Mouse (Mus musculus) mouse trophoblast stem cell (cell line): ENCODE measurements around the gene Efcab14.

Experiments used
- in situ Hi-C, 2 experiments: fragments of 300-500 bp; cut with MseI, MboI; formaldehyde crosslinking; loops; 2 replicates in 1 of 2; 3 replicates in 1 of 2; pipeline ENCODE4 v1.15.1; 2025

The Efcab14 gene

DNA sequence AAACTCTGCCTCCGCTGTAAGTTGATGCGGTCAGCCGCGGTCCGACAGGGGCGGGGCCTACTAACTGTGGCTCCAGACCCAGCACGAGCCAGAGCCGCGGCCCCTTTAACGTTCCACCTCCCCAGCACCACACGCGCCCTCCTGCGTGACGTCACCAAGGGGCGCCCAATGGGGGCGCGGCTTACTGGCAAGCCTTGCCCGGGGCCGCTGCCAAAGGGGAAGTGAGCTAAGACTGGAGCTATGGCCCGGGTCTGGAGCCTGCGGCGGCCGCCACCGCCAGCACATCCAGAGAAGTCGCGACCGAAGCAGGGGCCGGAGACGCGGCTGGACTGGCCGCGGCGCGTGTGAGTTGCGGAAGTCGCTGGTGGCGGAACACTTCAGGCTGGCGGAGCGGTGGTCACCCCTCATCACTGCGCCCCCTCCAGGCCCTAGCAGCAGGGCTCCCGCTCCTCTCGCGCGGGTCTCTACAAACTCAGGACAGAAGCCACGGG, at the start of gene Efcab14:
Gene Efcab14, plus strand, starts transcription at position 194 of the 491 bp plus-strand sequence.
- in situ Hi-C loops, result no loop called here

DNA sequence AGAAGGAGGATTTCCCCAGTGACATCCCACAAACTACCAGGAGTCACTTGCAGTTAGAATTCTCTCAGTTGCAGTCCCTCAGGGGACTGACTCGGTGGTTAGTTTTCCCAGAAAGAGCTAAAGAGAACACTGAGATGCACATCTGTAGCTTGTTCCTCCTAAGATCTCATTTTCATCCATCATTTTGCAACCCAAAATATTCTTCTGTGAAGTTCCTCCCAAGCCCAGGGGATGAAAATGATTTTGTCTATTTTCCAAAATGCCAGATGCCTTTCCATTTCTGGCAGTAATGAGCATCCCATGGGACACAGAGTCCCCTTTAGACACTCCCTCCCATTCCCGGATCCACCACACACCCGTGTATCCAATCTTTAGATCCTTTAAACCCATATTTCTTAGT, 36.1 kb upstream of the Efcab14 start:
- in situ Hi-C loops, result loop anchor here (10.0 to 25.0 kb wide), 2 partner anchors 217 to 589 kb away; no protein-coding TSS in a partner anchor

DNA sequence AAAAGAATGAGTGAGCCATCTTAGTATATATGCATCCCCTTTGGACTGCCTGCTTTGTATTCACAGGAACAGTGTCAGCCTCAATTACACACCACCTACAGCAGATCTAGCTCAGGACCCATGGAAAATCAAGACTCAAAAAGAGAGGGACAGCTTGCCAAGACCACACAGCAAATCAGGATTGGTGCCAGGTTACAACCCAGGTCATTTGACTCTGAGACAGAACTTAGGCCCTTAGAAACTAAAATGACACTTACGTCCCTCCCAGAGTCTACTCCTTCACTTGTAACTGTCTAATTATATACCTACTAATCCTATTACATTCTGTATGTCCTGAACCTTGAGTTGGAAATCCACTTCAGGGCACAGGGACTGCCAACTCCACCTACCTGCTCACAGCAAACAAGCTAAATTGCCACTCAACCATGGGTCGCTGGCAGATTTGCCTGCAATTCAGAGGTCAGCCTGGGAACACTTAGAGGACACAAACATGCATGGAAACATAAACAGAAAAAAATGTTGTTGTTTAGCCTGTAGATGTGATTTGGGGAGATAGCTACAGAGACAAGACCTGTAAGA, 33.5 kb upstream of the Efcab14 start:
- in situ Hi-C loops, result loop anchor here (10.0 to 25.0 kb wide), 2 partner anchors 219 to 592 kb away; no protein-coding TSS in a partner anchor

DNA sequence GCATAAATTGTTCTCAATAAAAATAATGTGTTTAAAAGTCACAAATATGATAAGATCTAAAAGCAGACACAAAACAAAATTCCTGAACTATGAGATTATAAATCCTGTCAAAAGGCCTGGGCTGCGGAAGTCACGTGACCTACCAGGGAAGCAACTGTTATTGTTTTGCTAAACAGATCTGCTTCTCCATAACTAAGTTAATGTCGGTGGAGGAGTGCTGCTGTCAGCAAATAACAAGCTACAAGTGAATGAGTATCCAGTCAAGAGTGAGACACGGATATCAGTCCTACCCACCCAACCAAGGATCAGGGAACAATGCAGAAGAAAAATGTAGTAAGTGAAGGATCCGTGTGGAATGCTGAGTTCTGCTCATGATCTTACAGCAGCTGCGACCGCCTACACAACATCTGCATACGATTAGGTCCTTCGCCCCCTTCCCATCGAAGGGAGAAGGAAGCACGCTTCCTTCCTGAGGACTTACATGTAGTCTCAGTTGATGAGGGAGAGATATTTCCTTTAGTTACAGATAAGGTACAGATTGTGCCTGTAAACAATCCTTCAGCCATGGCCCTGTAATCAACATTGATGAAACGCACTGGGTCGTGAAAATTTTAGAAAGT, 28.5 kb upstream of the Efcab14 start:
- in situ Hi-C loops, result loop anchor here (10.0 to 25.0 kb wide), 2 partner anchors 224 to 597 kb away; no protein-coding TSS in a partner anchor

DNA sequence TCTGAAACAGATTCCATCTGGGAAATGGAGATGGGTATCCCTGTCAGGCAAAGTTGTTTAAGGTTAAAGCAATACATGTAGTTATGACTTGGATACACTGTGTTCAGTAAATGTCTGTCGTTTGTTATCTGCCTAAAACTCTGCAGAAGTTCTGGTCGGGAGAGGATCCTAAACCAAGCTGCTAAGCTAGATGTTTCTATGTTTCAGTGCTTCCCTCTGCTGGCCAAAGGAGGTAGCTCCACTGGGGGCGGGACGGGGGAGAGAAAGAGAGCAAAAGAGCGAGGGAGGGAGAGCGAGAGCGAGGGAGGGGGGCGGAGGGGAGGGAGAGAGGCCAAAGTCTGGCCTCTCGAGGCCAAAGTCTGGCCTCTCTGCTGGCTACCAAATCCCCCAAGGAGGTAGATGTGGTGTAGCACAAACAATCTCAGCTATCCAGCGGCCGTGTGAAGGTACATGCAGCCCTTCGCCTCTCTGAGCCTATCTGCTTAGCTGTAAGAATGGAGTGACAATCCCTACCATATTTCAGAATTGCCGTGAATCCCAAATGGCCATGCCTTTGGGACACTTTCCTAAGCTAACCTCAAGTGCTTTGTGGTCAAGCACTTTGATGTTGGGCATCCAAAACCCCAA, 27.6 kb upstream of the Efcab14 start:
- in situ Hi-C loops, result loop anchor here (10.0 to 25.0 kb wide), 2 partner anchors 225 to 598 kb away; no protein-coding TSS in a partner anchor

DNA sequence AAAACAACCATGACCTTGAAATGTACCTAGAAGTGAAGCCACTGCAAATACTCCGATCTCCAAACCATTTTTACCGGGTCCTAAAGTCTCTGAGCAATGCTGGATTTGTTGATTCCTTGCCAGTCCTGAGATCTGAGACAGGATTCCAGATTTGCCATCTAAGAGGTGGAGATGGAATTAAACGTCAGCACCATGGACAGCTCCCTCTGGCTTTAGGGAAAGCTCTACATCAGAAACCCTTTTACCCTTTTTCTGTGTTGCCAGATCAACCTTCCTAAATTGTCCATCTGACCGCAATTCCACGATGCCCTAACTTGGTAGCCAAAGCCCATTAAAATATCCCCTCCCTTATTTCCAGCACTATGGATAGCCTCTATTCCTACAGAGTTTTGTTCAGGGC, 8.8 kb upstream of the Efcab14 start:
- in situ Hi-C loops, result no loop called here

DNA sequence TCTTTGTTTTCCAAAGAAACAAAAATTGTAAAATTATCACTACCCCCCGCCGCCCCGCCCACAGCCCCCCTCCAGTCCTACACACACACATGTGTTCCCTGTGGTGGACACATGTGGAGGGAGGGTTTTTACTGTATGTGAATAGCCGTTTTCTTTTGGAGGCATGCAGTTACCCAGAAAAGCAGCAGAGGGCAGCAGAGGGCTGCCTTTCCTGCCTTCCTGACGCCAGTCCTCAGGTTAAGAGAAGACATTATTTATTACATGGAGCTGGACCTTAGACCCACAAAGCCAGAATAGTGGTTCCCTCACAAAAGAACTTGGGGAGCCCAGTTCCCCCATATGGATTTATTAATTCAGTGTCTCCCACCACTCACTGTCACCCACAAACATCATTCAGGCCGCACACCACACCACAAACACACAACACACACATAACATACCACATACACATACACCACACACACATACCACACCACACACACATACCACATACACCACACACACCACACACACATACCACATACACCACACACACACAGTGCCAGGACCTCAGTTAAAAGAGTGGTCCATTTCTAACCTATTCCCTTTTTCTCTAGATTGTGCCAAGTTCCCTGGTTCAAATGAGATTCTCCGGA, 5.8 kb upstream of the Efcab14 start:
- in situ Hi-C loops, result loop anchor here in 1 of 2 experiments (5.0 kb wide), 1 partner anchor 166 kb away; no protein-coding TSS in a partner anchor

DNA sequence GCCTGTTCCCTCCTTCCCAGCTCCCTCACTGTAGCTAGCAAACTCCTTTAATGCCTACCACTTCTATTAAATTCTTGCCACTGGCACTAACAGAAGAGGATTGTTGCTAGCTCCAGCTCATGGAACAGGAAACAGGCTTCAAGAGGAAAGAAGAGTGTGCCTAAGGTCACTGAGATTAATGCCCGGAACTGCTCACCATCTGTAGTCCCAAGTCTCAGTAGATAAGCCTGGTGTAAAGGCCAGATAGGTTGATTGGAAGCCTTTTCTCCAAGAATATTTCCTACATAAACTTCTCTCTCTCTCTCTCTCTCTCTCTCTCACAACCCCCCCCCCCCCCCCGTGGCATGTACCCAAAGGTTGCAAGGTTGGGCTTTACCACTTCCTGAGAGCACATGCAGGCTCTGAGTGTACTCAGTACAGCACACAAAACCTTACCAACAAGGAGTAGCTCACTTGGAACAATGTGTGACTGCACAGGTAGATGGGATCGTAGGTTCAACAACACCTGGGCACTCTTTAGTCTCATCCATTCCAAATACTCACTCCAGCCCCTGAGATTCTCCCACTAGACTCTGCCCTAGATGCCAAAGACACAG, 5.2 kb upstream of the Efcab14 start:
- in situ Hi-C loops, result loop anchor here in 1 of 2 experiments (5.0 kb wide), 1 partner anchor 165 kb away; no protein-coding TSS in a partner anchor

DNA sequence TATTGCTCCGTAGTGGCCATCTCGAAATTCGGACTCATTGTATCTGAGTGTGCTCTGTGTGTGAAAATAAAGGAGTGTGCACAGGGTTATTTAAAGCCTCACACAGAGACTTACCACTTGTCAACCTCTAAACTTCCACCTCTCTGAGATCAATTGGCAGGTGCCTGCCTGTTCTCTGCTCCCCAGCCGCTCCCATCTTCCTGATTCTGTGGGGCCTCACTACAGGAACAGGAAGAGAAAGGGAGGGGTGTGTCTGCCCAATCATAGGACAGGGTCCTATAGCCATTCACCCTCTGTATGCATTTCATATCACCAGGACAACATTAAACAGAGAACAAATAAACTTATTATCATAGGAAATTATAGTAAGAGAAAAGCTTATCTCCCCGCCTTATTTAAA, 3.8 kb upstream of the Efcab14 start:
- in situ Hi-C loops, result loop anchor here in 1 of 2 experiments (5.0 kb wide), 1 partner anchor 164 kb away; no protein-coding TSS in a partner anchor

DNA sequence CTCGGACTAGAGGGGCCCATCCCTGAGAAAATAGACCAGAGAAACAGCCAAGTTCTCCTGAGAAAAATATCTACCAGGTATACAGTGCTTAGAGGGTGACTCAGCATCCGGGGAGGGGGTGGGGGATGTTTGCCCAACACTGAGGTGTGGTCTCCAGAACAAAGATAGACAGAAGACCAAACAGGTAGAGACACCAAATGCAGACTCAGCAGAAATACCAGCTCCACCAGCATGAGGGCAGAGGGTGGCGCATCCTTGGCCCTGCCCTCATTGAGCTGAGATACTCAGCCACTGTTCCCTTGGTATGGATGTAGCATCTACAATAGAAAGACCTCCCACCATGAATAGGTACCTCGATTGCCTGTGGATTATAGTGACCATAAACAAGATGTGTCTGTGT, 2.7 kb upstream of the Efcab14 start:
- in situ Hi-C loops, result loop anchor here in 1 of 2 experiments (5.0 kb wide), 1 partner anchor 162 kb away; no protein-coding TSS in a partner anchor

DNA sequence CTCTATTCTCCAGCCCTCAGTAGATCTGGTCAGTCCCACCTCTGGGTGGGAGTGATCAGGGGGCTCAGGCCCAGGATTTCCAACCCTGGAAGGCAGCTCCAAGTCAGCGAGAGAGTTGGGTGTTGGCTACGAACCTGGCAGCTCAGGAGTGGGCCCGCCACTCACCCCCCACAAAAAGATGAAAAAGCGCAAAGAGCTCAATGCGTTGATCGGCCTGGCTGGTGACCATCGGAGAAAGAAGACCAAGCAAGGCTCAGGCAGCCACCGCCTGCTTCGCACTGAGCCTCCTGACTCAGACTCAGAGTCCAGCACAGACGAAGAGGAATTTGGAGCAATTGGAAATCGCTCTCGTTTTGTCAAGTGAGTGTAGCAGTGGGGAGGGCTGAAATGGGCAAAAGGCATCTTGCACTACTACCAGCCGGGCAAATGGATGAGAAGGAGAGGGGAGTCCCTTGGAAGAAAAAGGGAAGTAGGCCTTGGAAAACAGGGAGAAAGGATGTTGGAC, 989 bp downstream of the Efcab14 start:
- in situ Hi-C loops, result no loop called here

DNA sequence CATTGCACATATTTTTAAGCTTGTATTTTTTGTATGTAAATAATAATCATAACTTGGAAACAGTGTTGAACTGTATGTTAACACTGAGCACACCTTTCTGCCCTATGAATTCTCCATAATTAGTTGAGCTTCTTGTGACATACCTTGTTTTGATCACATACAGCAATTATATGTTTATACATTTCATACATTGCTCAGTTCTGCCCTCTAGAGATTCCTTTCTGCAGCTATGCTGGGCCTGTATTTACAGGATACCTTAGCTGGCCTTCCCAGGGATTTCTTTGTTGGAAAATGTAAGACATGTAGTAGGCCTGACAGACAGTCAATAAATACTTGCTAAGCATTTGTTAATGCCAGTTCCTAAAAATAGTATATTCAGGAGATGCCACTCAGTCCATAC, 5.1 kb downstream of the Efcab14 start:
- in situ Hi-C loops, result no loop called here

DNA sequence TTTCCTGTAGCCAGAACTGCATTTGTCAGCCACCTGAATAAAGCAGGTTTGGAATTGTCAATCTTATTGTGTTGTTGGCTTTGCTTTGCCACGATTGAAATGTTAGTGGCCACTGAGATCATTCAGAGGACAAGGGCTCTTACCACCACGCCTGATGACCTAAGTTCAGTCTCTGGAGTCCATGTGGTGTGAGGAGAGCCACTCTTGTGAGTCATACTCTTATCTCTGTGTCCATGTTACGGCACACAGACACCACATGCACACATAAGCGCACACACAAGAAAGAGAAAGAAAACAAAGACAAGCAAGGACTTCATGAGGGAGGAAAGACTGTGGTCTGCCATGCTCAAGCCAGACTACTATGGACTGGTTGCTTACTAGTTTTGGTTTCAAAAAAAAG, 5.6 kb downstream of the Efcab14 start:
- in situ Hi-C loops, result no loop called here

DNA sequence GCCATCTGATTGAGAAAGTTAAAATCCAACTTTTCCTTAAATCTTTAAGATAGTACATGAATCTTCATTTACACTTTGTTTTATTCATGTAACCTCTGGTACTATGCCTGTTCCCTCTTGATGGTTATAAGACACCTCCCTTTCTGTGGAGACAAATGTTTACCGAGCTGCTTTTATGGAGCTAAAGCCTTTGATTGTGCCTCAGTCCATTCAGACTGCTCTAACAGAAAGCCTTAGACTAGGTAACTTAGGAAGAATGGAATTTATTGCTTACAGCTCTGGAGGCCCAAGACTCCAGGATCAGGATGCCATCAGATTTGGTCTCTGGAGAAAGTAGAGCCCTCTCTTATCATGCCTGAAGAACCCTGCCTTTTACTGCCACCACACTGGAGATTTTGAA, 10.6 kb downstream of the Efcab14 start:
- in situ Hi-C loops, result no loop called here

DNA sequence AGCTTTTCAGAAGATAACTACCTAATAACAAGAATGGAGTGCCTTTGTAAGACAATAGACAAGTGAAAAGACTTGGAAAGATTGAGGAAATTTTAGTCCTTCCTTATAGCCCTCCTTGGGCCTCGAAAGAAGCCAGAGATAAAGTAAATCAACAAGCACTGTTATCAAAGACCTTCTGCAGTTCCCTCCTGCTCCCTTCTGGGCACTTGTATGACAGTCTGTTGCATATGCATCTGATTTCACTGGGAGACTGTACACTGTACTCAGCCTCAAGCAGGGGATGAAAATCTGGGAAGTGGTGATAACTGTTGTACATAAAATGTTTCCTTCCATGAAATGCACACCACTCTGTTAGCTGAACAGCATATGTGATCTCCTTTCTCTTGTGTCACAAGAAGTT, 11.8 kb downstream of the Efcab14 start:
- in situ Hi-C loops, result no loop called here

DNA sequence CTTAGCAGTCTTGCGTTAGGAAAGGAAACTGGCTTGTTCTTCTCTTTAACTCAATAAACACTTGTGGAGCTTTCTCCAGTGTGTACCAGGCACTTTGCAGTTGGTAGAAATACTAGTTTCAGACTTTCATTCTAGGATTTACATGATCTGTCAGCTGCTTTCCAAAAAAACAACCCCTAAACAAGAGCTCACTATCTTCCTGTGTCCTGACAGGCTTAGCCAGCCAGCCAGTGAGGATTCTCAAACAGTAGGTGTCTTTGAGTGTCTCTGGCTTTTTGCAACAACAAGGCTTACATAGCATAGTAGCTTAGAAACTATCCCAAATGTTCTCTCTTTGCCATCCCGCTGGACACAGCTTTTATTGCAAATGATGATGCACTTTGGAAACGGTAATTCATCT, 16.6 kb downstream of the Efcab14 start:
- in situ Hi-C loops, result no loop called here

DNA sequence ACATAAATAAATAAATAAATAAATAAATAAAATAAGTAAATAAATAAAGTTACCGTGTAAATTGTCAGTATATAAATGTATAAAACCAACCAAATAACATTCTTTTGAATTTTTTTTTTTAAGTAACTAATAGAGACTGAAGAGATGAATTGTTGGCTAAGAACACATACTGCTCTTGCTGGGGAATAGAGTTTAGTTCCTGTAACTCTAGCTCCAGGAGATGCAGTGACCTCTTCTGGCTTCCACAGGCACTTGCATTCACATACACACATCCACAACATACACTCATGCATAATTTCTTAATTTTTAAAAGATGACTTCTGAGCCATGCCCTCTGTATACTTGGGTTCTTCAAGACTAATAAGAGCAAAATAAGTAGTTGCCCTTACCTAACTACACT, 17.3 kb downstream of the Efcab14 start:
- in situ Hi-C loops, result no loop called here

DNA sequence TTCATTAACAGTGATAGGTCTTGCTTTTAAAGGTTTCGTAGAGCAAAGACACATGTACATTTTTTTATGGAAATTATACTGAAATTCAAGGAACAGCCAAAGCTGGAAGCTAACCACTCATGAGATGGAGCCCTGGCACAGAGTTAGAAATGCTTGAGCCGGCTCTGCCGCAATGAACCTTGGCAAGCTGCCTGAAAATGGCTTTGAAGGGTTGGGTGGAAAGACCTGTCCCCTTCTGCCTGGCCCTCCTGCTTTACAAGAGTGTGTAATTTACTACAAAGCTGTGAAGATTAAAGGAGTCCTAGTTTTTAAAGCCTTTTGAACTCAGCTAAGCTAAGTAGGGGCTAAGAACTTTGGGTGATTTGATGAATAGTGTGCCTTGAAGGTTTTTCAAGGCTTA, 23.7 kb downstream of the Efcab14 start:
- in situ Hi-C loops, result no loop called here

DNA sequence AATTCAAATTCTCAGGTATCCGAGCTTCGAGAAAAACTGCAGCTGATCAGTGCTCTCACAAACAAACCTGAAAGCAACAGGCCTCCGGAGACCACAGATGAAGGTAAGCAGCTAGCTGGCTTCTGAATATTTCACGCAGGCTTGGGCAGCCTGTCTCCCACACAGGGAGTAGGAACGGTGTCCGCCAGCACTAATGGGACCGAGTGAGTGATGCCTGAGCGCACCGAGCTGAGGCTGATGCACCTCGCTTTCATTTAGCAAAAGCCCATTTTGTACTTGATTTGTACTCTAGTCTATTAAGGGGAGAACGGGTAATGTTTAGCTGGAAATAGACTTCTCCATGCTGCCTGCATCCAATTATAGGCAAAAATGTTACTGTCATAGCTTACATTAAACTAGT, 27.0 kb downstream of the Efcab14 start:
- in situ Hi-C loops, result no loop called here

DNA sequence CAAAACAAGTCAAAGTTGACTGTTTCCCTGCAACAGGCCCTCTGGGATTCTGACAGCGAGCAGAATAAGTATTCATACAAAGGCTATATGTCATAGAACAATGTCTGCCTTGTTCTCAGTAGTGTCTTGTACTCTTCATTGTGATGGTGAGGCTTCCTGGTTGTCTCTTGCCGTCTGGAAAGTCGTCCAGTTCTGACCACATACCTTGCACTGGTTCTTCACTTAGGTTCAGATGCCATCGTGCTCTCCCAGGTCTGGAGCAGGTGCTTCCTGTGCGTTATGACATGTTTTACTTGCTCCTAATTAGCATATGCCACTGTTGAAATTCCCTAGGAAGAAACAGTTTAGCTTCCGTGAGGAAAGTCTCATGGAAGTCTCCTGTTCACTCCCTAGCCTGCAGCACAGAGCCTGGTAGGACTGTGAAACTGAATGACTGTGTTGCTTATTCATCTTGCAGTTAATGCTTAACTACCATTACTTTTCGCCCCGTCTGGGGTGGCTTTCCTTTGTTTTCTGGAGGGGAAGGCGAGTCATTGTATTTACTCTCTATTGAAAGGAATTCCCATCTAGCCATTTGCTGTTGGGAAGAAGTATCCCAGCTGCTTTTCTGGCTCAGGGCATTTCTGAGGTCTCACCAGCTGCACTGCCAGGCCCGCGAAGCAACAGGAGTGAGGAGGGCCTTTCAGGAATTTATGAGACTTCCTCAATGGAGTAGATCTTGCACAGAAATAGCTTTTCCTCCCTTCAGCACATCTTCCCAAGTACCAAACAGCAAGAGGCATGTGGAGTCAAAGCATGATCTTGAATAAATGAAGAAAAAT, 30.3 kb downstream of the Efcab14 start:
- in situ Hi-C loops, result no loop called here

DNA sequence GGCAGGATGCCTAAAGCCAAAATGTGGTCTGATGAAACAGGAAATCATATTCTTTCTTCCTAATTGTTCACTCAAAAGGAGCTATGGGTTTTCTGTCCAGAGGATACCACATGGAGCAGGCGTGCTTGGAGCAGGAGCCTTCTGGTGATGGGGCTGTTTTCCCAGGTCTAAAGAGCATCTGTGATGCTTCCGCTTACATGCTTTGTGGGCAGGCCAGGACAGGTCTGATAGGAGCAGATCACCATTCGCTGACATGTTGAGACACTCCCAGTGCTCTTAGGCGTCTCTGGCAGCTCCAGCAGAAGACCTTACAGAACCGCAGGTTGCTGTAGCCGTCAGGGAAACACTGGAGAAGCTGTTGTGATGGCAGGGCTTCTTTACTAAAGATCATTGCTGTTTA, 37.5 kb downstream of the Efcab14 start:
- in situ Hi-C loops, result no loop called here
